Mouse (Mus musculus): Measurements from ENCODE around the gene Prmt8.

The Prmt8 gene

GRCm38 (mm10) chr6:127740711-127741110 lies 28.6 kb downstream of the Prmt8 start:
- no peak for DNase-seq (ENCODE audit: low read depth, low spot score)

GRCm38 (mm10) chr6:127739921-127740320 lies 29.4 kb downstream of the Prmt8 start:
- no peak for DNase-seq (ENCODE audit: low read depth, low spot score)

- DNase-seq (ENCODE audit: low read depth, low spot score): no peak
Measured at GRCm38 (mm10) chr6:127735130-127735981, 33.9 kb downstream of the Prmt8 start.

- DNase-seq (ENCODE audit: low read depth, low spot score): no peak
Measured at GRCm38 (mm10) chr6:127723126-127723525, 46.1 kb downstream of the Prmt8 start.

- DNase-seq (ENCODE audit: low read depth, low spot score): no peak
Measured at GRCm38 (mm10) chr6:127719875-127720274, 49.4 kb downstream of the Prmt8 start.

GRCm38 (mm10) chr6:127717239-127718137 lies 51.8 kb downstream of the Prmt8 start:
- no peak for DNase-seq (ENCODE audit: low read depth, low spot score)

- peak; percentile 15 for DNase-seq (ENCODE audit: low read depth, low spot score)
Measured at GRCm38 (mm10) chr6:127715428-127715827, 53.8 kb downstream of the Prmt8 start.

- DNase-seq (ENCODE audit: low read depth, low spot score): peak; percentile 50
Measured at GRCm38 (mm10) chr6:127714906-127715305, 54.4 kb downstream of the Prmt8 start.

- peak; percentile 31 for DNase-seq (ENCODE audit: low read depth, low spot score)
Measured at GRCm38 (mm10) chr6:127708218-127708628, 61.0 kb downstream of the Prmt8 start.

- DNase-seq (ENCODE audit: low read depth, low spot score): no peak
Measured at GRCm38 (mm10) chr6:127701036-127701783, 68.1 kb downstream of the Prmt8 start.

GRCm38 (mm10) chr6:127693681-127694080 lies 75.6 kb downstream of the Prmt8 start:
- peak; percentile 20 for DNase-seq (ENCODE audit: low read depth, low spot score)

GRCm38 (mm10) chr6:127692298-127692697 lies 77.0 kb downstream of the Prmt8 start:
- no peak for DNase-seq (ENCODE audit: low read depth, low spot score)

GRCm38 (mm10) chr6:127687181-127687860 lies 82.0 kb downstream of the Prmt8 start:
- DNase-seq (ENCODE audit: low read depth, low spot score): no peak

- DNase-seq (ENCODE audit: low read depth, low spot score): no peak
Measured at GRCm38 (mm10) chr6:127684981-127685380, 84.3 kb downstream of the Prmt8 start.

GRCm38 (mm10) chr6:127683561-127683960 lies 85.7 kb downstream of the Prmt8 start:
- no peak for DNase-seq (ENCODE audit: low read depth, low spot score)

GRCm38 (mm10) chr6:127680784-127681183 lies 88.5 kb downstream of the Prmt8 start:
- no peak for DNase-seq (ENCODE audit: low read depth, low spot score)

- DNase-seq (ENCODE audit: low read depth, low spot score): no peak
Measured at GRCm38 (mm10) chr6:127678998-127679397, 90.3 kb downstream of the Prmt8 start.

- no peak for DNase-seq (ENCODE audit: low read depth, low spot score)
Measured at GRCm38 (mm10) chr6:127678320-127678719, 91.0 kb downstream of the Prmt8 start.

- DNase-seq (ENCODE audit: low read depth, low spot score): no peak
Measured at GRCm38 (mm10) chr6:127676866-127677265, 92.4 kb downstream of the Prmt8 start.

GRCm38 (mm10) chr6:127672071-127672470 lies 97.2 kb downstream of the Prmt8 start:
- peak; percentile 9 for DNase-seq (ENCODE audit: low read depth, low spot score)

- no peak for DNase-seq (ENCODE audit: low read depth, low spot score)
Measured at GRCm38 (mm10) chr6:127670031-127670430, 99.2 kb downstream of the Prmt8 start.

Data from 3T3-L1 (cell line).